Mouse (Mus musculus) midbrain, embryonic 15.5 days (tissue): ENCODE data around the gene Gm20388. TPM values are rescaled to one million over a fixed set of nuclear protein-coding genes. Genes with fewer than 3 reads are reported as not detected.

Source experiments
- ATAC-seq: fragments of 200-750 bp; cut with Nextera tagmentation; replicated peaks from 2 replicates; pipeline ENCODE4 v1.8.0; 2017; ENCODE audit warnings: moderate TSS enrichment
- H3K27ac ChIP-seq: fragments of 300-500 bp; sonication (generic); 2 replicates; pipeline ENCODE4 v1.5.1; 2015; ENCODE audit warnings: mild to moderate bottlenecking, inconsistent platforms
- H3K27me3 ChIP-seq: fragments of 300-500 bp; sonication (generic); replicated peaks from 2 replicates; pipeline ENCODE4 v1.6.1; 2015; ENCODE audit warnings: inconsistent platforms
- H3K36me3 ChIP-seq: fragments of 300-500 bp; sonication (generic); replicated peaks from 2 replicates; pipeline ENCODE4 v1.6.1; 2015; ENCODE audit warnings: inconsistent platforms
- H3K4me1 ChIP-seq: fragments of 300-500 bp; sonication (generic); 2 replicates; pipeline ENCODE4 v1.6.1; 2015; ENCODE audit warnings: inconsistent platforms
- H3K4me2 ChIP-seq: fragments of 300-500 bp; sonication (generic); 2 replicates; pipeline ENCODE4 v1.6.1; 2015; ENCODE audit warnings: inconsistent platforms, mild to moderate bottlenecking, moderate library complexity
- H3K4me3 ChIP-seq: fragments of 300-500 bp; sonication (generic); 2 replicates; pipeline ENCODE4 v1.5.1; 2015; ENCODE audit warnings: mild to moderate bottlenecking, inconsistent platforms
- H3K9ac ChIP-seq: fragments of 300-500 bp; sonication (generic); 2 replicates; pipeline ENCODE4 v1.6.1; 2015; ENCODE audit warnings: mild to moderate bottlenecking, inconsistent platforms
- H3K9me3 ChIP-seq: fragments of 300-500 bp; sonication (generic); 2 replicates; pipeline ENCODE4 v1.6.1; 2016; ENCODE audit warnings: inconsistent platforms
- WGBS: fragments of 180-500 bp; shearing (Covaris S2); methylation state at CpG from one replicate; pipeline ENCODE4 v1.1.7; 2015; ENCODE audit warnings: mixed read lengths; 5-methylcytosine and 5-hydroxymethylcytosine counted together
- polyA plus RNA-seq: library from polyadenylated mRNA; unstranded; fragments of >200 nt; fragmentation: Nextera tagmentation; extraction: Ambion mirVana; gene quantifications from 2 replicates; pipeline ENCODE4 v1.2.1, GENCODE M21; 2015

Gene Gm20388
- polyA plus RNA-seq, 1 experiment from 2014 or later, result 5.6 TPM

DNA sequence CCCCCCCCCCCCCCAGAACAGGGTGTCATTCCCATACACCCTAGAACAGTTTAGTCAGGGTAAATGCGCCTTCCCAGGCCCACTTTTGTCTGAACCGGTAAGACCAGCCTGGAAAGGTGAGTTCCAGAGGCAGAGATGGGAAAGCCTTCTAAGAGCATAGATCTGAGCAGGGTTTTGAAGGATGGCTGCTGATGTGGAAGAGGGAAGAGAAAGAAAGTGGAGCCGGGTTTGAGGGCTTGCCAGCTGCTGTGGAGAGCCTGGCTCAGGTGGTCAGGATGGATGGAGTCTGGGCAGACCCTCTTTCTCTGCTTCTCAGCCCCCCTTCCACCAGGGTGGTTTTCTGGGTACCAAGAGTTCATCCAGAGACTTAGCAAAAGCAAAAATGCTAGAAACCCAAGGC lies 622.7 kb downstream of the Gm20388 start:
- Histone ChIP-seq H3K4me2 (peak overlapping the region; percentile 40), H3K36me3 (no peaks in the 10 kb centered on the region), H3K4me1 (peaks cover 76% of the 10 kb centered on the region), H3K4me3 (no peak overlapping the region), H3K9ac (no peak overlapping the region), H3K27ac (peak overlapping the region; percentile 75), H3K27me3 (0 out of 2 replicates have a peak, but pooled peaks cover 2% of the 10 kb centered on the region), H3K9me3 (no peaks in the 10 kb centered on the region)
- 10% methylated on average over 3 of the region's 3 CpGs for WGBS
- no peak for ATAC-seq

DNA sequence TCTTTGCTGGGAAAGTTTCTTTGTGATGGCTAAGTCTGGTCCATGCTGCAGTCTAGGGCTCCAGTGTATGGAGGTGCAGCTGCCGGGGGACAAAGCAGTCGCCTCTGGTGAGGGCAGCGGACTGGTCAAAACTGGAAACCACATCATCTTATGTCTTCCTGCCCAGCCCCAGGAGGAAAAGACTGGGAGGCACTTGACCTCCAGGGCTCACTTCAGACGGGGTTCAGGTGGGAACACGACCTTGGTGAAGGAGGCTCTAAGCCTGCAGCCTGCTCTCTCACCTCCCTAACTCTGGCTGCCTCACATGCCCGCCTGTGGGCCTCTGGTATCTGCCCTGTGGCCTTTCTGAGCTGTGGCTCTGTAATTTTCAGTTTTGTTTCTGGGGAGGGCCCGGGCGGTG lies 623.4 kb downstream of the Gm20388 start:
- 40% methylated on average over 8 of the region's 8 CpGs for WGBS
- H3K9me3 ChIP-seq, result no peaks in the 10 kb centered on the region
- peaks cover 78% of the 10 kb centered on the region for H3K4me1 ChIP-seq
- H3K9ac ChIP-seq, result no peak overlapping the region
- H3K36me3 ChIP-seq, result no peaks in the 10 kb centered on the region
- H3K4me2 ChIP-seq, result no peak overlapping the region
- ATAC-seq, result no peak
- H3K27me3 ChIP-seq, result 0 out of 2 replicates have a peak, but pooled peaks cover 2% of the 10 kb centered on the region
- H3K27ac ChIP-seq, result peak overlapping the region; percentile 97; the same call in 1 of the 2 replicates
- H3K4me3 ChIP-seq, result no peak overlapping the region

DNA sequence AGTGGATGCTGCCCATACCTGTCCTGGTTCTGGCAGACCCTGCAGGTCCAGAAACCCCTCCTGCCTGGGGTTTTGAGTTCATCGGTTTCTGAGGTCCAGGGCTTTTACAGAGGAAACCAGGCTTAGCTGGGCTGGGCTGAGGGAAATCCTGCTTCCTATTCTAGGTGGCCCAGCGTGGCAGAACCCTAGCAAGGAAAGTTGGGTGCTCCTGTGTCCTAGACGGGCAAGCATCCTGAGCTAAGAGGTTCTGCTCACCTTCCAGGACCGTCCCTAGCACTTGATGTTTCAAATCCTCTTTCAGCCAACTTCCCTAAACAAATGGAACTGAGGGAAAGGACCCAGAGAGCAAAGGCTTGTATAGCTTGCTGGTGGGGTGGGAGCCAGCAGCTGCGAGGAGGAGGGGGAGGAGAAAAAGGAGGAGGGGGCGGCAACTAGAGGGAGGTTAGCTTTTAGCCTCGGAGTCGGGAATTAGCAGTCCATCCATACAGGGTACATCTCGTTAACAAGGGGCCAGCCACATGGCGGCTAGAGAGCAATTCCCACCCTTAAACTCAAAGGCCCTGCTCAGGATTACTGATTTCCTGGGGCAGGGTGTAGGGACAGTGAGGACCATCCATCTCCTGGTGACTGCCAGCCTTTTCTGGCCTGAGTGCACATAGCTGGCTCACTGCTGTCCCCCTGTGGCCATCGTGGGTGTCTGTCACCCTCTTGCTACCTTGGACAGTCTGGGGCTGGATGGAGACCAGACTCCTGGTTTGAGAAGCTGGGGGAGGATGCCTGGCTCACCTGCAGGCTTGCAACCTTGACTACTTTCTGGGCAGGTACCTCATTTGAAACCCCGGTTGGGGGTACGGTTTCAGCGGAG lies 624.1 kb downstream of the Gm20388 start:
- no peak overlapping the region for H3K4me3 ChIP-seq
- H3K4me1 ChIP-seq, result peaks cover 85% of the 10 kb centered on the region
- no peaks in the 10 kb centered on the region for H3K36me3 ChIP-seq
- H3K9ac ChIP-seq, result no peak overlapping the region
- peak overlapping the region; percentile 97; the same call in 1 of the 2 replicates for H3K27ac ChIP-seq
- no peaks in the 10 kb centered on the region for H3K9me3 ChIP-seq
- ATAC-seq, result peak; percentile 59
- WGBS, result 10% methylated on average over 14 of the region's 14 CpGs
- H3K4me2 ChIP-seq, result peak overlapping the region; percentile 99
- 0 out of 2 replicates have a peak, but pooled peaks cover 2% of the 10 kb centered on the region for H3K27me3 ChIP-seq

DNA sequence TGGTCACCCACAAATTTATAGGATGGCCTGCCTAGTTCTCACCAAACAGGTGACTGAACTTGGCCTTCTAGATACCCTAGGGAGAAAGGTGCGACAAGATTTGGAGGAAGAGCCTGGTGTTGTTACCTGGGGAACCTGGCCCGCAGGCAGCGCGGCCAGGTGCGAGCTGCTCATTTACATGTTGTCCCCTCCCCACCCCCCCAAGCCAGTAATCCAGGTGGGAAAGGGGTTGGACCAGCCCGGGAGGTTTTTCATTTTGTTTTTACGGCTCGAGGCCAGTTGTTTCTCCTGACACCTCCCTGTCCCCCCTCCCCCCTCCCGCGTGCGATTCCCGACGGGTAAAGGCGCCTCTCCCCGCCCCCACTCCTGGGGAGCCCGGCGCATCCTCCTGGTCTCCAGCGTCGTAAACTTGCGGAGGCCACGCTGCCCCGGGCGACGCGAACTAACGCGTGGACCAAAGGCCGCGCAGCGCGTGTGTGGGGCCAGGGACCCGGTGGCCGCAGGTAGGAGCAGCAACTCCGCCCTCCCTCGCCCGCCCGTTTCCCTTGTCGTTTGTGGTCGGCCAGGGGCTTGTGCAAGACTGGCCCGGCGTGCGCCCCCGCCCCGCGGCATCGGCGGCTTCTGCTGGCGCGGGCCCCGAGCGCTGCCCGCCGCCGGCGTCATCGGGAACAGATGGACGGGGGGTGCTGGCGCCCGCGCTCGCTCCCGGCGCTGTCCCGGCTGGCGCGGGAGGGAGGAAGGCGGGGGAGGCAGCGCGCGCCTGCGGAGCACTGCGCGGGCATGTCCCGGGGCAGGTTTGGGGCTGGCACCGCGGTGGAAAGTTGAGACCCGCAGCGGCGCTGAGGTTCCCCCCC lies 625.0 kb downstream of the Gm20388 start:
- no peaks in the 10 kb centered on the region for H3K9me3 ChIP-seq
- H3K4me1 ChIP-seq, result peaks cover 94% of the 10 kb centered on the region
- H3K4me2 ChIP-seq, result peak overlapping the region; percentile 99
- H3K27me3 ChIP-seq, result 0 out of 2 replicates have a peak, but pooled peaks cover 2% of the 10 kb centered on the region
- no peaks in the 10 kb centered on the region for H3K36me3 ChIP-seq
- under 1% methylated on average over 71 of the region's 79 CpGs for WGBS
- peak overlapping the region; percentile 59 for H3K9ac ChIP-seq
- H3K4me3 ChIP-seq, result peak overlapping the region; percentile 67
- no peak for ATAC-seq
- peak overlapping the region; percentile 97 for H3K27ac ChIP-seq

DNA sequence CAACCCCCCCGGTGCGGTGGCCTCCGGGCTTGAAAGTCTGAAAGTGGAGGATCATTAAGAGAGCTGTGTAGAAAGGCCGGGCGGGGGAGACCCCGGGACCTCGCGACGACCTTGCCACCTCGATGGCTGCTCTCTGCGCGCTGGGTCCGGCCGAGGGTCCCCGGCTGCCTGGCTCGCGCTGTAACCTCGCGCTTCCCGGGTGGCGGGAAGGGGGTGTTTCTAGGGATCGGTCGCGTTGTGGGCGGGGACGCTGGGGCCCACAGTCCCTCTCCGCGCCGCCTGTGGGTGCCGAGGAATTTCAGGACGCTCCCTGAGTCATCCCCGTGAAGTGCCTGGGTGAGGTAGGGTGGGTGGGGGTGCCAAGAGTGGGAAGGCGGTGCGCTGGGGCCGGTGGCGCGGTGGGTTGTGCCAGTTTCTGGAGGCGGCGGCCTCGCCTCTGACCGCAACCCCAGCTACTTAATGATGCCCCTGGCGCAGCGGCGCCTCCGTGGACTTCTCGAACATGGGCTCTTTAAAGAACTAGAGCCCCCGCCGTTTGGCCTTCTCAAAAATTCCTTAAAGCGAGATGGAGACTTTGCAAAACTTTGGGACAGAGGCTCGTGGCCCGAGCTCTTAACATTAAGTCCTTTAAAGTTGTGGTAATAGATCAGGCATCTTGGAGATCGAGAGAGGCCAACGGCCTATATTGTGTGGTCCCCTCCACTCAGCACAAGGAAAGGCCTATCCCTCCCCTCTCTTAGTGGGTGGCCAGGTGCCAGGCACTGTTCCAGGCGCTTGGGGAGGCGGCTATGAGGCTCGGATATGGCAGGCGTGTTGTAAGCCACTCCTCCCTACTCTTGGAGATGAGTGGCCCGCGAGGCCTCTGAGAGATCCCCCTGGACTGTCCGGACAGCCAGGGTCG lies 625.9 kb downstream of the Gm20388 start:
- no peaks in the 10 kb centered on the region for H3K36me3 ChIP-seq
- H3K27me3 ChIP-seq, result 0 out of 2 replicates have a peak, but pooled peaks cover 2% of the 10 kb centered on the region
- peaks cover 92% of the 10 kb centered on the region for H3K4me1 ChIP-seq
- peak overlapping the region; percentile 99 for H3K4me2 ChIP-seq
- H3K4me3 ChIP-seq, result peak overlapping the region; percentile 67
- H3K27ac ChIP-seq, result peak overlapping the region; percentile 97
- no peaks in the 10 kb centered on the region for H3K9me3 ChIP-seq
- no peak for ATAC-seq
- WGBS, result under 1% methylated on average over 61 of the region's 61 CpGs
- H3K9ac ChIP-seq, result peak overlapping the region; percentile 59

DNA sequence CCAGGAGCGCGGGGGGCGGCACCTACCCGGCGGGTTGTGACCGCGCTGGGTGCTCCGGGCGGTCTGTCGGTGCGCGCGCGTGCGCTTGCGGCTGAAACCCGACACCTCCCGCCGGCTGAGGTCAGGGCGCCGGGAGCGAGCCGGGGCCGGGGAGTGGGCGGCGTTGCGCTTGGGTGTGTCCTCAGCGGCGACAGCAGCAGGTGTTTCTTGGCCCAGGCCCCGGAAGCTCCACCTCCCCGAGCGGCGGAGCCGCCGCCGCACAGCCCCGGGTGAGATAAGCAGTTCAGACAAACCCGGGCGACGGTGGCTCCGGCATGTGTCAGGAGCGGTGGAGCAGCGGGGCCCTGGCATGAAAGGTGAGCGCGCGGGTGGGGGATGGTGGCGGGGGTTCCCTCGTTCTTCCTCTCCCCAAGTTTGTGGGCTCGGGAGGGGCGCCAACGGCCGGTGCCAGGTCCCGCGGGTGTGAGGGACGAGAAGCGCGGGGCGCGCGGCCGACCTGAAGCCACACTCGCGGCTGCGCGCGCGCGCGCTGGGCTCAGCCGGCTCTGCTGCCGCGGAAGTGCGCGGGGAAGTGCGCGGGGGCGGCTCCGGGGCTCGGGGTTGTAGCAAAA lies 626.7 kb downstream of the Gm20388 start:
- Histone ChIP-seq H3K4me3 (peak overlapping the region; percentile 67), H3K9me3 (no peaks in the 10 kb centered on the region), H3K36me3 (no peaks in the 10 kb centered on the region), H3K27me3 (0 out of 2 replicates have a peak, but pooled peaks cover 2% of the 10 kb centered on the region), H3K4me2 (peak overlapping the region; percentile 99), H3K4me1 (peaks cover 87% of the 10 kb centered on the region), H3K9ac (peak overlapping the region; percentile 59), H3K27ac (peak overlapping the region; percentile 97)
- peak; percentile 8 for ATAC-seq
- under 1% methylated on average over 79 of the region's 79 CpGs for WGBS

DNA sequence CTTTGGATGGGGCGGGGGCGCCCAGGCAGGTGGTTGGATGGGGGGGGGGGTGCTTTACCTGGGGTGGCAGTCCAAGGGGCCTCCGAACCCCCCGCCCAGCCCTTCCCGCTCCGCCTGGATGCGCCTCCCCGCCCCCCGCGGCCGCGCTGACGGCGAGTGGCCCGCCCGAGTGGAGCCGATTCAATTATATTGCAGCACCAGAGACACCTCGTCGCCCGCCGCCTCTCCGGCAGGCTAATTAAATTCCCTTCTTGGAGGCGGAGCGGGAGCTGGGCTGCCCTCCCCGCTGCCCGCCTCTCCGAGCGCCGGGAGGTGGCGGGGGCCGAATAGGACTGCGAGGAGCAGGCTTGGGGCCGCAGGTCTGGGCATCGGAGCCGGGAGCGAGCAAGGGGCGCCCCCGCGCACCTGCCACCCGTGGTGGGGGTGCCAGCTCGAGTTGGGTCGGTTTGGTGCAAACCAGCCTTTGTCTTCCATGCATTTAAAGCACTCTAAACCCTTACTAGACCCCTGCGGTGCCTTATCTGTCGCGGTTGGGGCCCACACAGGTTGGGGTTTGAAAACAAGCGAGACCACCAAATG lies 627.3 kb downstream of the Gm20388 start:
- Histone ChIP-seq H3K4me3 (peak overlapping the region; percentile 67), H3K27ac (peak overlapping the region; percentile 97), H3K27me3 (0 out of 2 replicates have a peak, but pooled peaks cover 2% of the 10 kb centered on the region), H3K36me3 (no peaks in the 10 kb centered on the region), H3K4me1 (peaks cover 87% of the 10 kb centered on the region), H3K9me3 (no peaks in the 10 kb centered on the region), H3K4me2 (peak overlapping the region; percentile 99), H3K9ac (peak overlapping the region; percentile 59)
- WGBS, result 1% methylated on average over 38 of the region's 46 CpGs
- ATAC-seq, result peak; percentile 64

DNA sequence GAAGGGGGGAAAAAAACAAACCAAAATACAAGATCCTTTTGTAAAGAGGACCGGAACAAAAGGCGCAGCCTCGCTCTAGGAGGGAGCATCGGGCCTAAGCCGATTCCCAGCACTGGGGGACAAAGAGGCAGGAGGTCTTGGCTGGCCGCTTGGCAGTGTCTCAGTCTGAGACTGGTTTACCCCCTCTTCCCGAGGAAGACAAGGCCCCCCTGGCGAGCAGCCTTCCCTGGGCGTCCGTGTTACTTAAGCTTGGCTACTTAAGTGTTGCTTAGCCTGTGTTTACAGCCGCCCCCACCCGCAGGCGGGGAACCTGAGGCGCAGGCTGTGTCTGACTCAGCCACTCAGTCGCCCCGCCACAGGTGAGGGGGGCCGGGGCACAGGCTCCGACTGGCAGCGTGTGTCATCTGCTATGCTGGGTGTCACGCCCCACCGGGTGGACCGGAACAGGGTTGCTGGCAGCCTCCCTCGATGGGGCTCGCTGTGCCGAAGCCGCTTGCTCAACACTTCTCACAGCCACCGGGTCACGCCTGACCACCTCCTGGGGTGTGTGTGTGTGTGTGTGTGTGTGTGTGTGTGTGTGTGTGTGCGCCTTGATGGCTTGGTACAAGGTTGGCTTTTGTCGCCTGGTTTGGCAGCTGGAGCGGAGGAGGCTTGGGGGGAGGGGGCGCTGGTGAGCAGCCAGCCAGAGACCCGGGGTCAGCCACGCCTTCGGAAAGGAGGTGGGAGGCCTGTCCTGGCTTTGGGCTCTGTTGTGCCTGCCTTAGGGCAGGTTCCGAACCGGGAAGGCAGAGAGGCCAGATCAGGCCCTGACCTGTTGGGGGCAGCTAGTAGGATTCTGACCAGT lies 628.0 kb downstream of the Gm20388 start:
- 0 out of 2 replicates have a peak, but pooled peaks cover 2% of the 10 kb centered on the region for H3K27me3 ChIP-seq
- peak; percentile 44 for ATAC-seq
- peaks cover 87% of the 10 kb centered on the region for H3K4me1 ChIP-seq
- H3K36me3 ChIP-seq, result no peaks in the 10 kb centered on the region
- H3K9ac ChIP-seq, result peak overlapping the region; percentile 59
- peak overlapping the region; percentile 97 for H3K27ac ChIP-seq
- H3K4me2 ChIP-seq, result peak overlapping the region; percentile 99
- WGBS, result under 1% methylated on average over 35 of the region's 37 CpGs
- peak overlapping the region; percentile 67 for H3K4me3 ChIP-seq
- H3K9me3 ChIP-seq, result no peaks in the 10 kb centered on the region

DNA sequence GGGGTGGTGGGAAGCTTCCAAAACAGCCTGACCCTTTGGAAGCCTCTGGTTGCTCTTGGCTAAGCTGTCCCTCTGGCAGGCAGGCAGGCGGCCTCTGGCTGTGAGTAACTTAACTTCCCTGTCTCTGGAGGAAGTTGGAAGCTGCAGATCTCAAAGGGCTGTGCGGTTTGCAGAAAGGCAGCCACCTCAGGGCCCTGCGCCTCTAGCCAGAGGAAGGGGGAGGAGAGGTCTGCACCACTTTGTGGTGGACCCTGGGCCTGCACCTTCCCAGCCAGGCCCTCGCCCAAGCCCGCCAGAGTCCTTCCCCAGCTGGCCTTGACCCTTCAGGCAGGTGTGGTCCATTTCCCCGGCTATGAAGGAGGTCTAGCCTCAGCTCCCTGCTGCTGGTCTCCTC lies 628.7 kb downstream of the Gm20388 start:
- peak overlapping the region; percentile 99 for H3K4me2 ChIP-seq
- H3K4me3 ChIP-seq, result peak overlapping the region; percentile 67
- WGBS, result 31% methylated on average over 6 of the region's 6 CpGs
- no peaks in the 10 kb centered on the region for H3K9me3 ChIP-seq
- ATAC-seq, result no peak
- no peaks in the 10 kb centered on the region for H3K27me3 ChIP-seq
- no peak overlapping the region for H3K9ac ChIP-seq
- H3K36me3 ChIP-seq, result no peaks in the 10 kb centered on the region
- H3K4me1 ChIP-seq, result peaks cover 85% of the 10 kb centered on the region
- H3K27ac ChIP-seq, result peak overlapping the region; percentile 97
